Mouse (Mus musculus) myocyte (in vitro differentiated cells): ENCODE data around the gene Slc6a17.

Experiments
- POLR2A ChIP-seq: IDR thresholded peaks from one replicate; pipeline ENCODE4 v1.6.1; 2011; ENCODE audit warnings: low read depth, mild to moderate bottlenecking, control low read depth, moderate library complexity; ENCODE audit not compliant: insufficient read length
- POLR2AphosphoS2 ChIP-seq: IDR thresholded peaks from one replicate; pipeline ENCODE4 v1.6.1; 2011; ENCODE audit warnings: low read depth, control low read depth; ENCODE audit not compliant: insufficient read length

DNA sequence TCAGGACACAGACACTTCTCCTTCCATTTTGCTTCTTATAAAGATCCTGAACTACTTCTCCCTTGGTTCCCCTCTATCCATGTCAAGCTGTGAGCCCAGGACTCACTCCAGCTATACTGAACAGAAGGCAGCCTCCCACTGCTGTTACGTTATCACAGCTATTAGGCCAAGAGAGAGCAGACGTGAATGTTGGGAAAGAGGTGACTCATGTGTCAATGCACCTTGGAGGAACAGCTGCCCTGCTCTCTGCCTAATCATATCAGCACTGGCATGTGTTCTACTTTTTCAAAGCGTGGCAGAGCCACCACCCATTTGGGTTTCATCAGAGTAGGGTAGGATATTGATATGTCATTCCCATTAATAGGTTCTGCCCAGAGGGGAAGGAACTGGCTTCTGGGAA lies 71.0 kb downstream of the Slc6a17 start:
- TF ChIP-seq POLR2A: no peak
- TF ChIP-seq POLR2AphosphoS2: no peak
